Mouse (Mus musculus): ENCODE measurements at regions not wholly inside any gene's neighbourhood (a gene's known extent, or its start where the extent isn't known, plus 50 kb on each side); places are given as distances from the start of the nearest gene placed in this dataset.
A peak's percentile ranks its signal among the peaks of the same experiment; 100 is the strongest.
"Not testable (repeated sequence)": the region's sequence is repeated elsewhere in the genome, so short reads cannot be mapped to it uniquely, and the experiment has no call there.

DNA sequence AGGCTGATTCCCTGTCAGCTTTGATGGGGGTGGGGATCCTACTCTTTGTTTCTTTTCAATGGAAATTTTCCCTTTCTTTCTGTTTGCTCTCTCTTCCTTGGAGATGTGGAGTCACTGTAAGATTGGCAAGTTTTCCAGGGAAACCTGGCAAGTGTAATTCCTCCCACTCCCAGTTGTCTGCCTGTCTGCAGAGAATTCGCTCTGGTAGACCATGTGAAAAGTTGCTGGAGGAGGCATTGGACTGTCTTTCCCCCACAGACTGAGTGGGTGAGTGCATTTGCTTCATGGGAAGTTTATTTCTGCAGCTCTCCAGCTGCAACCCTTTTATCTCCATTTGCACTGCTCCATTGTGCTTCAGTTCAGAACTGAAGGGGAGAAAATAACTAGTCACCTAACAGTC is 3561.3 kb downstream of the 9330182O14Rik start:
- no peak for ATAC-seq (ENCODE audit: insufficient read depth)
- Histone ChIP-seq H3K27ac (ENCODE audit: low read depth) (no peak overlapping the region), H3K36me3 (ENCODE audit: insufficient read depth) (no peaks in the 10 kb centered on the region), H3K4me1 (ENCODE audit: insufficient read depth) (no peaks in the 10 kb centered on the region), H3K4me2 (no peak overlapping the region), H3K9me3 (ENCODE audit: low read depth, low read length) (no peaks in the 10 kb centered on the region), H3K27me3 (ENCODE audit: insufficient read depth, low read length) (no peaks in the 10 kb centered on the region), H3K9ac (no peak overlapping the region), H3K4me3 (ENCODE audit: low read depth, low read length) (no peak overlapping the region)
- no peak for TF ChIP-seq CTCF (IDR thresholded peaks at IDR 0.05; ENCODE audit: low read depth)
- DNase-seq = no peak
- 78% methylated on average over 1 of the region's 1 CpGs for WGBS

DNA sequence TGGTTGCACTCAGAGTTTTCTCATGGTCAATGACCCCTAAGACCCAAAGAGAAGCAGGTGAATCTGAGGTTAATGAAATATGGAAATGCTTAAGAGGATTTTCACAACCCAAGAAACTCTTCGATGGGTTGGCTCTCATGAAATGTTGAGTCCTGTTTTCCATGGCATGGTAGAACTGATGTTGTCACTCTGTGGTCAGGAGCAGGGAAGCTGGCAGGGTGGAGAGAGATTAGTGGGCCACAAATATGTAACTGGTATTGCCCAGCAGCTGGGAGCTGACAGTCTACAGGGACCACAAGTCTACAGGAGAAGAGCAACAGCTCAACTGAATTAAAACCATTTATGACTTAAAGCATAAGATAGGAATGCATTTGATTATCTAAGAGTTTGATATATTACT is 3582.9 kb downstream of the 9330182O14Rik start:
- 83% methylated on average over 1 of the region's 1 CpGs for WGBS
- Histone ChIP-seq H3K27me3 (ENCODE audit: insufficient read depth, low read length) (no peaks in the 10 kb centered on the region), H3K4me1 (ENCODE audit: insufficient read depth) (no peaks in the 10 kb centered on the region), H3K4me2 (no peak overlapping the region), H3K4me3 (ENCODE audit: low read depth, low read length) (no peak overlapping the region), H3K9me3 (ENCODE audit: low read depth, low read length) (no peaks in the 10 kb centered on the region), H3K9ac (no peak overlapping the region), H3K36me3 (ENCODE audit: insufficient read depth) (no peaks in the 10 kb centered on the region), H3K27ac (ENCODE audit: low read depth) (no peak overlapping the region)
- DNase-seq (no peak), ATAC-seq (ENCODE audit: insufficient read depth) (no peak)
- no peak for TF ChIP-seq CTCF (IDR thresholded peaks at IDR 0.05; ENCODE audit: low read depth)

DNA sequence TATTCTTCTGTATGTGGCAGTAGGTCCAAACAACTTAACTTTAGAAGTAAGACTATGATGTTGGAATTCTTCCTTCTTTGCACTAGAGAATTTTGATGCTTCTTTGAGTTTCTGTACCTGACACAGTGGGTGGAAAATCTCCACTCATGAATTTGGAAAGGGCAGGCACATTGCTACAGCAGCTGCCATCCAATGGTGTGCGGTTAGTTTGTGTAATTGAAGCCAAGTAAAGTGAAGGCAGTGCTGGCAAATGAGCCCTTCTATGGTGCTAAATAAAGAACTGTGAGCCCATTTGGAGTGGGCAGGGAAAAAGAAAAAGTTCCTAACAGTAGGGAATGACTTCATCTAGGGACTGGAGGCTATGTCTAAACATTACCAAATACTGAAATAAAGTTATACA is 3583.4 kb downstream of the 9330182O14Rik start:
- no peak overlapping the region for H3K9ac ChIP-seq
- DNase-seq (no peak), ATAC-seq (ENCODE audit: insufficient read depth) (no peak)
- H3K4me3 ChIP-seq (ENCODE audit: low read depth, low read length) = no peak overlapping the region
- H3K27ac ChIP-seq (ENCODE audit: low read depth) = no peak overlapping the region
- no peaks in the 10 kb centered on the region for H3K27me3 ChIP-seq (ENCODE audit: insufficient read depth, low read length)
- no peak overlapping the region for H3K4me2 ChIP-seq
- no peak for TF ChIP-seq CTCF (IDR thresholded peaks at IDR 0.05; ENCODE audit: low read depth)
- H3K4me1 ChIP-seq (ENCODE audit: insufficient read depth) = no peaks in the 10 kb centered on the region
- 87% methylated on average over 1 of the region's 1 CpGs for WGBS
- H3K9me3 ChIP-seq (ENCODE audit: low read depth, low read length) = no peaks in the 10 kb centered on the region
- H3K36me3 ChIP-seq (ENCODE audit: insufficient read depth) = no peaks in the 10 kb centered on the region

DNA sequence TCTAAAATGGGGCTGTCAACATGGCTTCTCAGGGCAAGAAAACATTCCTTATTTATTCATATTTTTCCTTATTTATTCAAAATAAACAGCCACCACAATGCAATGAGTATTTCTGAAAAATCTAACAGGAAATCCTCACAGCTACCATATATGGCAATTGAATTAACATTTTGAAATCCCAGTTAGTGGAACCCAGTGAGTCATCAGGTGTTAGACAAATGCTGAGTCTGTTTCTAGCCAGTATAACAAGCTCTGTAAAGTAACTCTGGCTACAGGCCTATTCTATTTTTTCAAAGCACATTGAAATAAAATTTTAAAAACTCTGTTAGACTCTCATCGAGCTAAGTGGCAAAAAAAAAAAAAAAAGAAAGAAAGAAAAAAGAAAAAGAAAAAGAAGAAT is 3586.8 kb downstream of the 9330182O14Rik start:
- H3K4me3 ChIP-seq (ENCODE audit: low read depth, low read length) = no peak overlapping the region
- H3K4me1 ChIP-seq (ENCODE audit: insufficient read depth) = no peaks in the 10 kb centered on the region
- no peak overlapping the region for H3K9ac ChIP-seq
- no peak overlapping the region for H3K4me2 ChIP-seq
- TF ChIP-seq CTCF (IDR thresholded peaks at IDR 0.05; ENCODE audit: low read depth) = no peak
- no peak overlapping the region for H3K27ac ChIP-seq (ENCODE audit: low read depth)
- no peaks in the 10 kb centered on the region for H3K36me3 ChIP-seq (ENCODE audit: insufficient read depth)
- 65% methylated on average over 1 of the region's 1 CpGs for WGBS
- no peak for ATAC-seq (ENCODE audit: insufficient read depth)
- no peaks in the 10 kb centered on the region for H3K9me3 ChIP-seq (ENCODE audit: low read depth, low read length)
- no peaks in the 10 kb centered on the region for H3K27me3 ChIP-seq (ENCODE audit: insufficient read depth, low read length)
- DNase-seq = no peak

DNA sequence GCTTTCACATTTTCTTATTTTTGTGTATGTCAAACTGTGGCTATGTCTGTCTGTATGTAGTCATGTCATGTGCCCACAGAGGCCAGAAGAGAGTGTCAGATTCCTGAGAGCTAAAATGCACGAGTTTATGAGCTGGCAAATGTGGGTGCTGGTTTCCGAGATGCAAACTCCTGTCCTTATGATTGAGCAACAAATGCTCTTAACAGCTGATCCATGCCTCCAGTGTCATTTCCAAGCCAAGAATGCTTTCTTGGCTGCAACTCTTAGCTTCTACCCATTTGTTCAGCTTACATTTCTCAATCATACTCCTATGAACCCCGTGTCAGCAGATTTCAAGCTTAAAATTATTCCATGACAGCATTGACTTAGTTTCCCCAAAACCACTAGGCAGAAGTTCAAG is 3601.5 kb downstream of the 9330182O14Rik start:
- H3K27ac ChIP-seq (ENCODE audit: low read depth) = no peak overlapping the region
- no peaks in the 10 kb centered on the region for H3K4me1 ChIP-seq (ENCODE audit: insufficient read depth)
- TF ChIP-seq CTCF (IDR thresholded peaks at IDR 0.05; ENCODE audit: low read depth) = no peak
- no peak for ATAC-seq (ENCODE audit: insufficient read depth)
- no peaks in the 10 kb centered on the region for H3K36me3 ChIP-seq (ENCODE audit: insufficient read depth)
- H3K9ac ChIP-seq = no peak overlapping the region
- DNase-seq = no peak
- no peaks in the 10 kb centered on the region for H3K27me3 ChIP-seq (ENCODE audit: insufficient read depth, low read length)
- 69% methylated on average over 3 of the region's 3 CpGs for WGBS
- H3K9me3 ChIP-seq (ENCODE audit: low read depth, low read length) = no peaks in the 10 kb centered on the region
- no peak overlapping the region for H3K4me3 ChIP-seq (ENCODE audit: low read depth, low read length)
- H3K4me2 ChIP-seq = no peak overlapping the region

DNA sequence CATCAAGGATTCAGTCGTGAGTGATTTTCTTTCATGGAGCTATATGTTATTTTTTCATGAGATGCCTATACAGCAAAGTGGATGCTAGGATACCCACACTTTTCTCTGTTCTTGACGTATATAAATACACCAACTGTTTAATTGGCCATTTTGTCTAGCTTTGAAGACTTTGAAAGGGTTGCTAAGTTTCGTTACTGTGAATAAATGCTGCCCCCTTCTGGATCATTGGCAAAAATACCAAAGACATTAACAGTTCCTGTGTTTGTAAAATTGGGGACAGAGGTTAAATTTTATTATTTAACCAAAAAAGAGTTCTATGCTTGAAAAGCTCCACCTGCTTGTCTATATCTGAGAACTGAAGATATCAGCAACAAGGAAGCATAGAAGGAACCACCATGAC is 3624.1 kb downstream of the 9330182O14Rik start:
- no peak overlapping the region for H3K4me2 ChIP-seq
- DNase-seq = peak; percentile 87
- no peaks in the 10 kb centered on the region for H3K4me1 ChIP-seq (ENCODE audit: insufficient read depth)
- no peak overlapping the region for H3K27ac ChIP-seq (ENCODE audit: low read depth)
- no peak overlapping the region for H3K9ac ChIP-seq
- no peaks in the 10 kb centered on the region for H3K36me3 ChIP-seq (ENCODE audit: insufficient read depth)
- H3K27me3 ChIP-seq (ENCODE audit: insufficient read depth, low read length) = no peaks in the 10 kb centered on the region
- peak; percentile 66 for TF ChIP-seq CTCF (IDR thresholded peaks at IDR 0.05; ENCODE audit: low read depth)
- WGBS = 9% methylated on average over 3 of the region's 3 CpGs
- H3K9me3 ChIP-seq (ENCODE audit: low read depth, low read length) = no peaks in the 10 kb centered on the region
- ATAC-seq (ENCODE audit: insufficient read depth) = no peak
- H3K4me3 ChIP-seq (ENCODE audit: low read depth, low read length) = no peak overlapping the region

DNA sequence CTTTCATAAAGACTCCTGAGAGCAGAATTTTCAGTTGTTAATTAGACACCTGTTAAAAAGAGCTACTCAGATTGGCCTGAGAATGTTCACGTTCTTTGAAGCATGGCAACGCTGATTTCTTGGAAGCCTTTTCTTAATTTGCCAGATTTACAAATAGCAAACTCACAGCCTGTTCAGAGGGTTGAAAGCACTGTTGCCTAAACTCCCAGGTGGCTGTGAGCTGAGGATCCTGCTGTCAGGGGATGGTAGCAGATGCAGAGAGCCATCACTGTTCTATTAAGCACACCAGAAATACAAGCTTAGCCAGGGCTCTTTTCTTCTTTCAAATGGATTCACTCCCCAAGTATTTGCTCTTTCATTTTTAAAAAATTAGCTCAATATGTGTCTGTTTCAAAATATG is 3630.4 kb downstream of the 9330182O14Rik start:
- no peak overlapping the region for H3K4me3 ChIP-seq (ENCODE audit: low read depth, low read length)
- no peaks in the 10 kb centered on the region for H3K36me3 ChIP-seq (ENCODE audit: insufficient read depth)
- H3K4me2 ChIP-seq = no peak overlapping the region
- no peak overlapping the region for H3K27ac ChIP-seq (ENCODE audit: low read depth)
- no peaks in the 10 kb centered on the region for H3K4me1 ChIP-seq (ENCODE audit: insufficient read depth)
- no peaks in the 10 kb centered on the region for H3K27me3 ChIP-seq (ENCODE audit: insufficient read depth, low read length)
- 82% methylated on average over 2 of the region's 2 CpGs for WGBS
- DNase-seq = no peak
- no peaks in the 10 kb centered on the region for H3K9me3 ChIP-seq (ENCODE audit: low read depth, low read length)
- no peak overlapping the region for H3K9ac ChIP-seq
- TF ChIP-seq CTCF (IDR thresholded peaks at IDR 0.05; ENCODE audit: low read depth) = no peak
- ATAC-seq (ENCODE audit: insufficient read depth) = no peak

DNA sequence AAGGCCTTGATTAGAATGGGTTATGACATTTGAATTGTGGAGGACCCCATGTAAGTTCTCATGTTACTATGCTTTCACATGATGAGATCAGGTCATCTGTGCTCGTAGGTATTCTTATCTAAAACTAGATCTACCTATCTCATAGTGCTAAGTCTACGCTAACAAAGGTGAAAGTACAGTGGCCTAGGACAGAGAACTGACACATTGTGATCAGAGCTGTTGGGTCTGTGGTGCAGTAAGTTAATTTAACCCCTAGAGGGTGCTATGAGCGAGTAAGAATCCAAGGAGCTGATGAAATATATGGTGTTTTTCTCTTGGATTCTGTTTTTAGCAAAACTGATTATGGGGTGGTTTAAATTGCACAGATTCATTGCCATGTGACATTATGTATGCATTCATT is 3638.6 kb downstream of the 9330182O14Rik start:
- no peaks in the 10 kb centered on the region for H3K36me3 ChIP-seq (ENCODE audit: insufficient read depth)
- no peak overlapping the region for H3K27ac ChIP-seq (ENCODE audit: low read depth)
- 23% methylated on average over 3 of the region's 3 CpGs for WGBS
- DNase-seq = peak; percentile 79
- H3K4me2 ChIP-seq = no peak overlapping the region
- no peak overlapping the region for H3K9ac ChIP-seq
- TF ChIP-seq CTCF (IDR thresholded peaks at IDR 0.05; ENCODE audit: low read depth) = peak; percentile 65
- H3K27me3 ChIP-seq (ENCODE audit: insufficient read depth, low read length) = no peaks in the 10 kb centered on the region
- H3K9me3 ChIP-seq (ENCODE audit: low read depth, low read length) = no peaks in the 10 kb centered on the region
- no peak overlapping the region for H3K4me3 ChIP-seq (ENCODE audit: low read depth, low read length)
- ATAC-seq (ENCODE audit: insufficient read depth) = peak; percentile 21; the same call in 1 of the 2 replicates
- H3K4me1 ChIP-seq (ENCODE audit: insufficient read depth) = no peaks in the 10 kb centered on the region

DNA sequence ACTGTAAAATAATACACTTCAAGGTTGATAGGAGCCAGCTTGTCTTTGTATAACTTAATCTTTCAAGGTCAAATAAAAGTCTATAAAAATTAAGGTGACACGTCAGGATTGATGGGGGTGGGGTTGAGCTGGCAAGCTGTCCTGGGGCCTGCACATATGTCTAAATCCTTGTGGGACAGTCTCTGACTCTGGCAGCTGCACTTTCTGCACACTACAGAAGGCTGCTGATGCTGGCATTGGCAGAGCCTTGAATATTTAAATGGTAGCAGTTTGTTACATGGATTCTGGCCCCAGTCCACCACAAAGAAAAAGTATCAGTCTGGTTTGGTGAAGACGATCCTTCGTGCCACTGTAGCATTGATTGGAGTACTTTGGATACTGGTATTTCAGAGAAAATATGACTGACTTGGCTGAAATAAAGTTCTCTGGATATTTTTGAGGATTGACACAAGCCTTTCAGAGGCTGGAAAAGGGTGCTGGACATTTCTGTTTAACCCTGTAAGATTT is 3648.0 kb downstream of the 9330182O14Rik start:
- not testable (repeated sequence) for H3K4me3 ChIP-seq (ENCODE audit: low read depth, low read length); ATAC-seq (ENCODE audit: insufficient read depth); H3K9ac ChIP-seq; DNase-seq; H3K4me1 ChIP-seq (ENCODE audit: insufficient read depth); H3K9me3 ChIP-seq (ENCODE audit: low read depth, low read length); H3K36me3 ChIP-seq (ENCODE audit: insufficient read depth); H3K27ac ChIP-seq (ENCODE audit: low read depth); H3K4me2 ChIP-seq; H3K27me3 ChIP-seq (ENCODE audit: insufficient read depth, low read length)
- 64% methylated on average over 3 of the region's 3 CpGs for WGBS
